8 mouse cellular contexts compared by ENCODE assay signal in the genomic region with DNA sequence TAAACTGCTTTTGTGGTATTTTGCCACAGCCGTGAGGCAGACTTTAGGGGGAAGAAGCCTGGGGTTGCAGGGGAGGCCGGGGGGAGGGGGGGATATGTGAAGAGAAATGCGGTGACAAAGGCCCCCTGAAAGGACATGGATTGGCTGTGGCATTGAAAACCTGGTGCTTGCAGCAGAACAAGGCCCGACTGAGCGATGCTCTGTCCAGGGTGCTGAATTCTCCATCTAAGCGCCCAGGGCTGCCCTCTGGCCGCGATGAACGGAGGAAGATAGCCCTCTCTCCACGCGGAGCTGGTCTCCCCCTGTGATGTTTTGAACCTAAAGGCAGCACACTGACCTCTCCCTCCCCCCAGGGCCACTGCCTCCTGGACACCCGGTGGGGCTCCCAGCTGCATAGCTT. TPM values are rescaled to one million over a fixed set of nuclear protein-coding genes. Genes with fewer than 3 reads are reported as not detected.
A peak's percentile ranks its signal among the peaks of the same experiment; 100 is the strongest.
DNase-seq lines count a peak whose midpoint lies in the region; ATAC-seq and TF ChIP-seq lines count a peak whose summit lies in the region.
"Had no signal": no experiment of that assay in that cellular context is flagged by ENCODE, and none has a peak within 500 bp of the region (broad histone marks: within the 10 kb centered on the region; RNA-seq: fewer than 3 reads in every experiment).

No protein-coding gene starts in this region.

- 3% methylated on average over 12 of the region's 12 CpGs for WGBS in embryonic facial prominence, embryonic 11.5 days
- WGBS in lung, adult 2 months = 4% methylated on average over 12 of the region's 12 CpGs

- H3K4me2 ChIP-seq in embryonic facial prominence, embryonic 11.5 days (ENCODE audit: low read depth, low read length) = no peak overlapping the region
- H3K4me2 ChIP-seq: embryonic facial prominence, embryonic 13.5 days had no signal

- ATAC-seq in embryonic facial prominence, embryonic 11.5 days (replicated peaks; ENCODE audit: insufficient number of reproducible peaks, low FRiP score, low TSS enrichment, low read depth) = no peak

- no peak for DNase-seq in layer of hippocampus, adult 2 months (ENCODE audit: low spot score in 2 of 2)
- no peak for DNase-seq in layer of hippocampus, adult 9-10 months (ENCODE audit: low spot score)
- DNase-seq in adrenal gland, adult 18-20 months (ENCODE audit: low spot score in 2 of 2) = peak; percentile 37 to 50
- peak; percentile 89 for DNase-seq in embryonic facial prominence, embryonic 11.5 days (ENCODE audit: low spot score)
- DNase-seq in lung, adult 2 months = peak; percentile 29
- peak; percentile 65 for DNase-seq in thymus, postnatal 0 days (ENCODE audit: low spot score)
- DNase-seq in layer of hippocampus, postnatal 14 days (ENCODE audit: low spot score in 2 of 2) = no peak

- TF ChIP-seq CTCF in layer of hippocampus, adult 2 months (conservative IDR thresholded peaks at IDR 0.05) = no peak
- TF ChIP-seq CTCF in lung, adult 2 months (IDR thresholded peaks at IDR 0.05; ENCODE audit: insufficient read depth, low read length) = no peak

- H3K36me3 ChIP-seq in embryonic facial prominence, embryonic 11.5 days (replicated peaks; ENCODE audit: control insufficient read depth, insufficient read depth, low read depth, low read length) = no peaks in the 10 kb centered on the region
- H3K36me3 ChIP-seq: embryonic facial prominence, embryonic 13.5 days had no signal

- H3K4me1 ChIP-seq in embryonic facial prominence, embryonic 11.5 days (ENCODE audit: control insufficient read depth, insufficient read depth, low read length) = no peaks in the 10 kb centered on the region
- H3K4me1 ChIP-seq in lung, adult 2 months (ENCODE audit: control insufficient read depth, insufficient read depth, low read length) = no peaks in the 10 kb centered on the region
- H3K4me1 ChIP-seq: embryonic facial prominence, embryonic 13.5 days had no signal

- no peaks in the 10 kb centered on the region; the same call in 1 of the 2 replicates for H3K27me3 ChIP-seq in embryonic facial prominence, embryonic 11.5 days (ENCODE audit: control insufficient read depth, insufficient read depth, low read length)

- H3K4me3 ChIP-seq in layer of hippocampus, adult 2 months = no peak overlapping the region
- no peak overlapping the region for H3K4me3 ChIP-seq in embryonic facial prominence, embryonic 11.5 days (ENCODE audit: low read depth, low read length)
- no peak overlapping the region for H3K4me3 ChIP-seq in lung, adult 2 months (replicated peaks; ENCODE audit: extremely low read depth, low read depth, low read length)
- H3K4me3 ChIP-seq: embryonic facial prominence, embryonic 13.5 days had no signal

- H3K9me3 ChIP-seq in embryonic facial prominence, embryonic 11.5 days (replicated peaks; ENCODE audit: control insufficient read depth, low read length) = no peaks in the 10 kb centered on the region
- H3K9me3 ChIP-seq: embryonic facial prominence, embryonic 13.5 days had no signal

- TF ChIP-seq POLR2A in lung, adult 2 months (IDR thresholded peaks at IDR 0.05; ENCODE audit: borderline replicate concordance, extremely low read depth, low read depth, low read length) = no peak

- no peak overlapping the region for H3K9ac ChIP-seq in embryonic facial prominence, embryonic 11.5 days (replicated peaks; ENCODE audit: low read length)
- H3K9ac ChIP-seq: embryonic facial prominence, embryonic 13.5 days had no signal

- H3K27ac ChIP-seq in layer of hippocampus, adult 2 months = peak overlapping the region; percentile 86
- H3K27ac ChIP-seq in embryonic facial prominence, embryonic 11.5 days (replicated peaks; ENCODE audit: low read depth, low read length) = no peak overlapping the region
- H3K27ac ChIP-seq: embryonic facial prominence, embryonic 13.5 days had no signal

RNA-seq across cellular contexts. Expression of a gene that starts 13.1 kb away (rescaled TPM):
- total RNA-seq in layer of hippocampus, adult 2 months (2021) = 100 to 1,000 TPM; 756 to 804 TPM
- 1 to 10 TPM; 5.1 to 5.5 TPM for total RNA-seq in adrenal gland, adult 18-20 months (2021)
- polyA plus RNA-seq in embryonic facial prominence, embryonic 11.5 days (2014; fragmentation: Nextera tagmentation; extraction: Ambion mirVana) = 0.77 and 1.1 TPM in 2 replicates
- 3.1 and 3.7 TPM in 2 replicates for polyA plus RNA-seq in lung, adult 2 months (2012; rRNA removed)
- polyA plus RNA-seq in thymus, postnatal 0 days (2015; fragmentation: Nextera tagmentation; extraction: Ambion mirVana) = 2.0 and 2.3 TPM in 2 replicates
- 100 to 1,000 TPM; 878 to 953 TPM for total RNA-seq in layer of hippocampus, postnatal 14 days (2021)

RNA-seq across cellular contexts. Expression of a gene that starts 13.9 kb away (rescaled TPM):
- 10 to 100 TPM; 55.5 to 64.8 TPM for total RNA-seq in layer of hippocampus, adult 2 months (2021)
- 10 to 100 TPM; 15.0 to 16.6 TPM for total RNA-seq in adrenal gland, adult 18-20 months (2021)
- 61.6 and 64.2 TPM in 2 replicates for polyA plus RNA-seq in embryonic facial prominence, embryonic 11.5 days (2014; fragmentation: Nextera tagmentation; extraction: Ambion mirVana)
- 51.1 and 51.2 TPM in 2 replicates for polyA plus RNA-seq in lung, adult 2 months (2012; rRNA removed)
- 39.6 and 42.7 TPM in 2 replicates for polyA plus RNA-seq in thymus, postnatal 0 days (2015; fragmentation: Nextera tagmentation; extraction: Ambion mirVana)
- total RNA-seq in layer of hippocampus, postnatal 14 days (2021) = 10 to 100 TPM; 41.1 TPM

RNA-seq across cellular contexts. Expression of a gene that starts 42.5 kb away (rescaled TPM):
- total RNA-seq in layer of hippocampus, adult 2 months (2021) = 10 to 100 TPM; 11.9 to 22.4 TPM
- total RNA-seq in adrenal gland, adult 18-20 months (2021) = under 1 TPM; 0.32 to 0.89 TPM
- polyA plus RNA-seq in embryonic facial prominence, embryonic 11.5 days (2014; fragmentation: Nextera tagmentation; extraction: Ambion mirVana) = 0.56 TPM in 1 of 2 replicates, not detected in the other
- polyA plus RNA-seq in lung, adult 2 months (2012; rRNA removed) = 0.50 and 1.4 TPM in 2 replicates
- polyA plus RNA-seq in thymus, postnatal 0 days (2015; fragmentation: Nextera tagmentation; extraction: Ambion mirVana) = not detected in 2 replicates
- 10 to 100 TPM; 21.9 to 36.2 TPM for total RNA-seq in layer of hippocampus, postnatal 14 days (2021)

RNA-seq across cellular contexts. Expression of a gene that starts 43.0 kb away (rescaled TPM):
- total RNA-seq in layer of hippocampus, adult 2 months (2021) = 100 to 1,000 TPM; 336 to 347 TPM
- 10 to 100 TPM; 41.0 to 43.1 TPM for total RNA-seq in adrenal gland, adult 18-20 months (2021)
- polyA plus RNA-seq in embryonic facial prominence, embryonic 11.5 days (2014; fragmentation: Nextera tagmentation; extraction: Ambion mirVana) = 8.3 and 12.1 TPM in 2 replicates
- polyA plus RNA-seq in lung, adult 2 months (2012; rRNA removed) = 87.3 and 94.1 TPM in 2 replicates
- polyA plus RNA-seq in thymus, postnatal 0 days (2015; fragmentation: Nextera tagmentation; extraction: Ambion mirVana) = 54.9 and 55.9 TPM in 2 replicates
- total RNA-seq in layer of hippocampus, postnatal 14 days (2021) = 100 to 1,000 TPM; 389 to 413 TPM

RNA-seq across cellular contexts. Expression of a gene that starts 49.2 kb away (rescaled TPM):
- 10 to 100 TPM; 29.2 to 34.8 TPM for total RNA-seq in layer of hippocampus, adult 2 months (2021)
- total RNA-seq in adrenal gland, adult 18-20 months (2021) = 10 to 100 TPM; 53.1 to 75.3 TPM
- polyA plus RNA-seq in embryonic facial prominence, embryonic 11.5 days (2014; fragmentation: Nextera tagmentation; extraction: Ambion mirVana) = 3.1 and 4.4 TPM in 2 replicates
- polyA plus RNA-seq in lung, adult 2 months (2012; rRNA removed) = 74.7 and 88.6 TPM in 2 replicates
- 12.4 and 18.4 TPM in 2 replicates for polyA plus RNA-seq in thymus, postnatal 0 days (2015; fragmentation: Nextera tagmentation; extraction: Ambion mirVana)
- 10 to 100 TPM; 18.5 to 23.3 TPM for total RNA-seq in layer of hippocampus, postnatal 14 days (2021)

Comparison
In these comparisons a context has a peak if more than half of its experiments do, and no peak if none do; other contexts are left out.
1. DNase-seq: peak in adrenal gland, adult 18-20 months (2 of 2), embryonic facial prominence, embryonic 11.5 days (single experiment), lung, adult 2 months (single experiment) and thymus, postnatal 0 days (single experiment); none in layer of hippocampus, adult 2 months (0 of 2), layer of hippocampus, adult 9-10 months (single experiment) and layer of hippocampus, postnatal 14 days (0 of 2).
2. RNA of a gene that starts 13.1 kb away (total RNA-seq): 878 to 953 TPM in layer of hippocampus, postnatal 14 days and 756 to 804 TPM in layer of hippocampus, adult 2 months; 5.1 to 5.5 TPM in adrenal gland, adult 18-20 months; every median in the first group is over 100 times any median in the second.
3. RNA of a gene that starts 42.5 kb away (total RNA-seq): 21.9 to 36.2 TPM in layer of hippocampus, postnatal 14 days and 11.9 to 22.4 TPM in layer of hippocampus, adult 2 months; 0.32 to 0.89 TPM in adrenal gland, adult 18-20 months; every median in the first group is over 4 times any median in the second.